Mouse (Mus musculus): ENCODE measurements around the gene Stk11ip. TPM values are rescaled to one million over a fixed set of nuclear protein-coding genes. Genes with fewer than 3 reads are reported as not detected.

Stk11ip gene
- total RNA-seq, 2 experiments from 2014 or later: 25.6 to 27.4 TPM

GRCm38 (mm10) chr1:75555680-75556079, 34.4 kb downstream of the Stk11ip start:
- H3K27ac ChIP-seq: peak overlapping the region; percentile 64
- TF ChIP-seq CTCF (conservative IDR thresholded peaks at IDR 0.05): 0 out of 2 replicates have a peak, but pooled peaks have one; percentile 7
- no peak for DNase-seq (ENCODE audit: low spot score in 2 of 2)
- H3K4me3 ChIP-seq: no peak overlapping the region

GRCm38 (mm10) chr1:75556143-75556781, 34.9 kb downstream of the Stk11ip start:
- DNase-seq (ENCODE audit: low spot score in 2 of 2): peak in 1 of 2 experiments; percentile 37
- H3K4me3 ChIP-seq: no peak overlapping the region
- no peak for TF ChIP-seq CTCF (conservative IDR thresholded peaks at IDR 0.05)
- peak overlapping the region; percentile 64 for H3K27ac ChIP-seq

DNA sequence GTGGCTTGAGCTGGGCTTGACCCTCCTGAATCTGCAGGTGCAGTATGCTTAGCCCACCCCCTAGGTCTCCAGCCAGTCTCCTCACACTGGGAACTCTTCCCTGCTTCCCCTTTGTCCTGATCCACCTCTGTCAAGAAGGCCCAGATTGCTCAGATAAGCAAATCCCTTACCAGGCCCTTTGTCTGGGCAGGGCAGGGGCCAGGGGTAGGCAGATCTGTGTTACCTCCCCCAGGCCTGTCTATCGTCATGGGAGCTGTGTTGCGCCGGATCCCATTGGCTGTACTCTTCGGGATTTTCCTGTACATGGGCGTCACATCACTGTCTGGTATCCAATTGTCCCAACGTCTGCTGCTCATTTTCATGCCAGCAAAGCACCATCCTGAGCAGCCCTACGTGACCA, 35.7 kb downstream of the Stk11ip start:
- Histone ChIP-seq H3K27ac (peak overlapping the region; percentile 64), H3K4me3 (no peak overlapping the region)
- no peak for DNase-seq (ENCODE audit: low spot score in 2 of 2)
- no peak for TF ChIP-seq CTCF (conservative IDR thresholded peaks at IDR 0.05)

- Histone ChIP-seq H3K4me3 (no peak overlapping the region), H3K27ac (peak overlapping the region; percentile 88)
- TF ChIP-seq CTCF (conservative IDR thresholded peaks at IDR 0.05): no peak
- no peak for DNase-seq (ENCODE audit: low spot score in 2 of 2)
Measured at GRCm38 (mm10) chr1:75558388-75559178, 37.3 kb downstream of the Stk11ip start.

GRCm38 (mm10) chr1:75559212-75559925, 38.0 kb downstream of the Stk11ip start:
- DNase-seq (ENCODE audit: low spot score in 2 of 2): peak; percentile 96 to 98
- H3K4me3 ChIP-seq: peak overlapping the region; percentile 36; the same call in 1 of the 2 replicates
- peak; percentile 99 for TF ChIP-seq CTCF (conservative IDR thresholded peaks at IDR 0.05)
- H3K27ac ChIP-seq: peak overlapping the region; percentile 88

DNA sequence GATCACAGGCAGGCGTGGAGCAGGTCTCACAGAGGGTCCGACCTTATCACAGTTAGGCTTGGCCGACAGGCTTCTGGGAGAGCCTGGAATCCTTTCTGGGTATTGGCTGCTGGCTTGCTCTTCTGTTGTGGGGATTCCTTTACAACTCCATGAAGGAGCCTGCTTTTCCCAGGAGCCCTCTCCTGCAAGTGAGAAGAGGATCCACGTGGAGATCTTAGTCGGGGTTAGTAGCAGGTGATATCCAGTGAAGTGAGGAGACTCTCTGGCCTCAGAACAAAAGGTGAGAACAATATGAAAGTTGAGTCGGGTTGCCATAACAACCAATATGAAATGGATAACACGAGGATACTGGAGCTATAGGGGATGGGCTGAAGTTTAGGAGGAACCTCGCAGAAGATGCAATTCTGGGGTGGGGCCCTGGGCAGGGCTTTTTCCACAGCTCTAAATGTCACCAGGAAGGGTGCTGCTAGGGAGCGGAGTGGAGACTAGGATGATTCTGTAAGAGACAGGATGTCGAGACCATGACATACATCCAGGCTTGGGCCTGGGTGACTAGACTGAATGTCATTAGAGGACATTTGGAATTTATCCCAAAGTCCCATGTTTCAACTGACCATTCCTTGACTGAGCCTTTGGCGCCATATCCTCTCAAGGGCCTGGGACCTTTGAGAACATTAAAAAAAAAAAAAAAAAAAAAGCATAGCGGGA, 39.0 kb downstream of the Stk11ip start:
- no peak for TF ChIP-seq CTCF (conservative IDR thresholded peaks at IDR 0.05)

GRCm38 (mm10) chr1:75561221-75561897, 40.0 kb downstream of the Stk11ip start:
- no peak for TF ChIP-seq CTCF (conservative IDR thresholded peaks at IDR 0.05)
- Histone ChIP-seq H3K27ac (peak overlapping the region; percentile 67), H3K4me3 (no peak overlapping the region)
- no peak for DNase-seq (ENCODE audit: low spot score in 2 of 2)

More for the DNA sequence above, 39.0 kb downstream of the Stk11ip start:
- Histone ChIP-seq H3K4me3 (no peak overlapping the region), H3K27ac (peak overlapping the region; percentile 11; the same call in 1 of the 2 replicates)
- DNase-seq (ENCODE audit: low spot score in 2 of 2): no peak

GRCm38 (mm10) chr1:75561898-75562238, 40.5 kb downstream of the Stk11ip start:
- no peak overlapping the region for H3K4me3 ChIP-seq
- H3K27ac ChIP-seq: peak overlapping the region; percentile 67
- DNase-seq (ENCODE audit: low spot score in 2 of 2): no peak
- TF ChIP-seq CTCF (conservative IDR thresholded peaks at IDR 0.05): no peak

DNA sequence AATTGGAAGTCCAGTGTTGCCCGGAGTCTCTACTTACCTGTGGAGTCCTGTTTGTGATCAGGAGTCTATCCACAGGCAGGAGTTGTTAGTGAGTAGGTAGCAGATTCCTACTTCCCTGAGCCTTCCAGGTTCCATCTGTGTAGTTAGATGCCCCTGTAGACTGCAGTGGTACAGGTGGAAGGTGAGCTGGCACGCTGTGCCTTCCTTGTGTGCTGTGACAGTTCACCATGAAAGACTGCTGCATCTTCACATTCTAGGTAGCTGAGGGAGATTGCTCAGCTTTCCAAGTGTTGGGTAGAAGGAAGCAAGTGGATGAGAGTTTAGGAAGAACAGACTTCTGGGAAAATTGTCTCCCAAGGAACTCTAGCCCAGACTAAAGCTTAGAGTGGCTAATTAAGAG, 42.8 kb downstream of the Stk11ip start:
- no peak overlapping the region for H3K4me3 ChIP-seq
- no peak for TF ChIP-seq CTCF (conservative IDR thresholded peaks at IDR 0.05)

GRCm38 (mm10) chr1:75564916-75565315, 43.6 kb downstream of the Stk11ip start:
- no peak for DNase-seq (ENCODE audit: low spot score in 2 of 2)
- Histone ChIP-seq H3K4me3 (no peak overlapping the region), H3K27ac (no peak overlapping the region)
- no peak for TF ChIP-seq CTCF (conservative IDR thresholded peaks at IDR 0.05)

More for the DNA sequence above, 42.8 kb downstream of the Stk11ip start:
- DNase-seq (ENCODE audit: low spot score in 2 of 2): no peak
- no peak overlapping the region for H3K27ac ChIP-seq

- Histone ChIP-seq H3K4me3 (no peak overlapping the region), H3K27ac (0 out of 2 replicates have a peak overlapping the region, but pooled peaks have one; percentile 32)
- no peak for DNase-seq (ENCODE audit: low spot score in 2 of 2)
- TF ChIP-seq CTCF (conservative IDR thresholded peaks at IDR 0.05): no peak
Measured at GRCm38 (mm10) chr1:75565616-75566015, 44.3 kb downstream of the Stk11ip start.

DNA sequence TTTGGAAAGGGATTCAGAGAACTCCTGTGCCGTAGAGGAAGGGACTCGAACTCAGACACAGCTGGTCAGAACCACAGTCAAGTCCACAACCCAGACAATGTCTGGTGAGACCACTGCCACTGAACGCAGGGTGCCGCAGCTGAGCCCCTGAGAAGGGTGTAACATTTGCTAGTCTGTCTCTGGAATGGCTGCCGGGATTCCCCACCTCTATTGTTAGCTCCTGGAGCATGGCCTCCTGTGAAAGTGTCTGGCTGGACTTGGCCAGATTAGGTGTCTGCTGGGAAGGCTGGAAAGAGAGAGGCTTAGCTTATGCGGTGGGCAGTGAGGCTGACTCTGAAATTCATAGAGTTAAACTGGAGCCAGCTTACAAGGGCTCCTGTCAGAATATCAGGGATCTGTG, 49.1 kb downstream of the Stk11ip start:
- Histone ChIP-seq H3K4me3 (no peak overlapping the region), H3K27ac (no peak overlapping the region)
- no peak for DNase-seq (ENCODE audit: low spot score in 2 of 2)
- TF ChIP-seq CTCF (conservative IDR thresholded peaks at IDR 0.05): no peak

Measured in layer of hippocampus, adult 2 months (tissue).